Mouse (Mus musculus) brain, embryonic 14.5 days (tissue): Measurements from ENCODE around the gene Fuca2.

Experiments used
- CTCF ChIP-seq: fragments of 200-500 bp; IDR thresholded peaks from 2 replicates; pipeline ENCODE4 v1.5.1; 2012; ENCODE audit warnings: inconsistent platforms, mild to moderate bottlenecking, moderate library complexity, borderline replicate concordance; ENCODE audit not compliant: insufficient read depth, insufficient read length; ENCODE audit errors: extremely low read depth
- POLR2A ChIP-seq: fragments of 200-500 bp; IDR thresholded peaks from 2 replicates; pipeline ENCODE4 v1.6.1; 2012; ENCODE audit warnings: mild to moderate bottlenecking, inconsistent platforms, borderline replicate concordance; ENCODE audit not compliant: poor library complexity, insufficient read depth, insufficient read length, severe bottlenecking; ENCODE audit errors: extremely low read depth

DNA sequence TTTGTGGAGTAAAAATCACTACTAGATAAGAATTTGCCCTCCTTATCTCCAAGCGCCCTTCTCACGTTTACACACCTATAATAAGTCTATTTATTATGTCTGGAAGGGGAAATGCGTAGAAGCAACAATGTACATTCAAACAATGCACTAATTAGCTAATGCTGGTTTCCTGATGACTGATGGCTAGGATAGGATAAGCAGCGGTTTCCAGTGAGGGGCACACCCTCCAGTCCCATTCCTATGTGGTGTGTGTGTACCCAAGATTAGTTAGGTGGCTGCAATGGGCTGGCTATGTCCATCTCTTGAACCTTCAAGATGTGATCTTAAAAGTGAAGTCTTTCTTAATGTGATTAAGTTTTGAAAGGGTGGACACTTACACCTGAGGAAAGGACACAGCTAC lies 22.5 kb downstream of the Fuca2 start:
- TF ChIP-seq CTCF (no peak), POLR2A (no peak)
